Mouse (Mus musculus): Measurements from ENCODE around the gene Prss33. TPM values are rescaled to one million over a fixed set of nuclear protein-coding genes. Genes with fewer than 3 reads are reported as not detected.
"Not testable (repeated sequence)": the region's sequence is repeated elsewhere in the genome, so short reads cannot be mapped to it uniquely, and the experiment has no call there.

Gene Prss33
- not detected in 2 replicates for polyA plus RNA-seq (2015; fragmentation: Nextera tagmentation; extraction: Ambion mirVana)

GRCm38 (mm10) chr17:23836006-23836575, at the start of gene Prss33:
Prss33 (minus strand) TSS chr17:23836056.
- peak; percentile 49; the same call in 1 of the 2 replicates for ATAC-seq (ENCODE audit: low FRiP score, low read depth)
- Histone ChIP-seq H3K27ac (no peak within 1 kb of the TSS), H3K27me3 (peaks cover 29% of the 10 kb centered on the region), H3K9me3 (no peaks in the 10 kb centered on the region), H3K9ac (no peak within 1 kb of the TSS), H3K4me3 (no peak within 1 kb of the TSS), H3K36me3 (no peaks in the 10 kb centered on the region), H3K4me1 (no peaks in the 10 kb centered on the region), H3K4me2 (replicated peaks) (no peak within 1 kb of the TSS)
- WGBS = 72% methylated on average over 8 of the region's 8 CpGs

GRCm38 (mm10) chr17:23880576-23880975, 44.7 kb upstream of the Prss33 start, which contains the start of the genes Dcpp1 and Dcpp2:
Dcpp1 (plus strand) TSS chr17:23880876.
Dcpp2 (plus strand) TSS chr17:23880880.
- not testable (repeated sequence) for H3K27ac ChIP-seq; H3K4me2 ChIP-seq (replicated peaks); H3K27me3 ChIP-seq; H3K4me3 ChIP-seq; H3K9ac ChIP-seq; H3K9me3 ChIP-seq; H3K4me1 ChIP-seq; H3K36me3 ChIP-seq; ATAC-seq (ENCODE audit: low FRiP score, low read depth)
- WGBS = 88% methylated on average over 4 of the region's 4 CpGs

- no peak overlapping the region for H3K27ac ChIP-seq
- H3K9ac ChIP-seq = no peak overlapping the region
- no peak overlapping the region for H3K4me3 ChIP-seq
- WGBS = 82% methylated on average over 2 of the region's 2 CpGs
- no peaks in the 10 kb centered on the region for H3K4me1 ChIP-seq
- no peaks in the 10 kb centered on the region for H3K9me3 ChIP-seq
- ATAC-seq (ENCODE audit: low FRiP score, low read depth) = no peak
- no peaks in the 10 kb centered on the region for H3K27me3 ChIP-seq
- H3K36me3 ChIP-seq = no peaks in the 10 kb centered on the region
- H3K4me2 ChIP-seq (replicated peaks) = no peak overlapping the region
Observed at GRCm38 (mm10) chr17:23877166-23877565, 41.3 kb upstream of the Prss33 start.

GRCm38 (mm10) chr17:23876741-23877140, 40.9 kb upstream of the Prss33 start:
- no peaks in the 10 kb centered on the region for H3K27me3 ChIP-seq
- H3K36me3 ChIP-seq = no peaks in the 10 kb centered on the region
- no peak for ATAC-seq (ENCODE audit: low FRiP score, low read depth)
- no peak overlapping the region for H3K4me2 ChIP-seq (replicated peaks)
- 54% methylated on average over 3 of the region's 3 CpGs for WGBS
- H3K27ac ChIP-seq = no peak overlapping the region
- H3K4me1 ChIP-seq = no peaks in the 10 kb centered on the region
- no peak overlapping the region for H3K9ac ChIP-seq
- no peak overlapping the region for H3K4me3 ChIP-seq
- H3K9me3 ChIP-seq = no peaks in the 10 kb centered on the region

- Histone ChIP-seq H3K27me3 (no peaks in the 10 kb centered on the region), H3K4me3 (no peak overlapping the region), H3K36me3 (no peaks in the 10 kb centered on the region), H3K4me1 (no peaks in the 10 kb centered on the region), H3K9me3 (no peaks in the 10 kb centered on the region), H3K9ac (no peak overlapping the region), H3K4me2 (replicated peaks) (no peak overlapping the region), H3K27ac (no peak overlapping the region)
- 50% methylated on average over 8 of the region's 8 CpGs for WGBS
- no peak for ATAC-seq (ENCODE audit: low FRiP score, low read depth)
Observed at GRCm38 (mm10) chr17:23873884-23874856, 38.3 kb upstream of the Prss33 start.

- no peaks in the 10 kb centered on the region for H3K36me3 ChIP-seq
- no peak overlapping the region for H3K4me3 ChIP-seq
- no peaks in the 10 kb centered on the region for H3K4me1 ChIP-seq
- H3K9me3 ChIP-seq = peaks cover 5% of the 10 kb centered on the region; the same call in 1 of the 2 replicates
- H3K27ac ChIP-seq = no peak overlapping the region
- H3K27me3 ChIP-seq = no peaks in the 10 kb centered on the region
- no peak overlapping the region for H3K9ac ChIP-seq
- no peak overlapping the region for H3K4me2 ChIP-seq (replicated peaks)
- 85% methylated on average over 11 of the region's 11 CpGs for WGBS
- ATAC-seq (ENCODE audit: low FRiP score, low read depth) = no peak
Observed at GRCm38 (mm10) chr17:23868513-23868912, 32.7 kb upstream of the Prss33 start.

- WGBS = 85% methylated on average over 15 of the region's 15 CpGs
Observed at GRCm38 (mm10) chr17:23867756-23868155, 31.9 kb upstream of the Prss33 start, which contains the start of gene Prss21. Prss21 (plus strand) TSS chr17:23868056.

GRCm38 (mm10) chr17:23862926-23863325, 27.1 kb upstream of the Prss33 start:
- no peak overlapping the region for H3K4me2 ChIP-seq (replicated peaks)
- no peak overlapping the region for H3K9ac ChIP-seq
- ATAC-seq (ENCODE audit: low FRiP score, low read depth) = no peak
- no peak overlapping the region for H3K4me3 ChIP-seq
- peaks cover 5% of the 10 kb centered on the region; the same call in 1 of the 2 replicates for H3K9me3 ChIP-seq
- H3K4me1 ChIP-seq = no peaks in the 10 kb centered on the region
- H3K27me3 ChIP-seq = no peaks in the 10 kb centered on the region
- H3K27ac ChIP-seq = no peak overlapping the region
- 83% methylated on average over 4 of the region's 4 CpGs for WGBS
- H3K36me3 ChIP-seq = no peaks in the 10 kb centered on the region

More at GRCm38 (mm10) chr17:23867756-23868155, 31.9 kb upstream of the Prss33 start, which contains the start of gene Prss21:
- H3K9me3 ChIP-seq = peaks cover 5% of the 10 kb centered on the region; the same call in 1 of the 2 replicates
- H3K9ac ChIP-seq = no peak within 1 kb of the TSS
- no peaks in the 10 kb centered on the region for H3K27me3 ChIP-seq
- no peak for ATAC-seq (ENCODE audit: low FRiP score, low read depth)
- no peak within 1 kb of the TSS for H3K4me2 ChIP-seq (replicated peaks)
- no peaks in the 10 kb centered on the region for H3K36me3 ChIP-seq
- H3K4me3 ChIP-seq = no peak within 1 kb of the TSS
- no peak within 1 kb of the TSS for H3K27ac ChIP-seq
- no peaks in the 10 kb centered on the region for H3K4me1 ChIP-seq

- no peak overlapping the region for H3K27ac ChIP-seq
- H3K9ac ChIP-seq = no peak overlapping the region
- 79% methylated on average over 2 of the region's 2 CpGs for WGBS
- H3K9me3 ChIP-seq = no peaks in the 10 kb centered on the region
- H3K4me3 ChIP-seq = no peak overlapping the region
- H3K36me3 ChIP-seq = no peaks in the 10 kb centered on the region
- ATAC-seq (ENCODE audit: low FRiP score, low read depth) = no peak
- H3K27me3 ChIP-seq = no peaks in the 10 kb centered on the region
- H3K4me1 ChIP-seq = no peaks in the 10 kb centered on the region
- no peak overlapping the region for H3K4me2 ChIP-seq (replicated peaks)
Observed at GRCm38 (mm10) chr17:23857913-23858312, 22.1 kb upstream of the Prss33 start.

- no peak for ATAC-seq (ENCODE audit: low FRiP score, low read depth)
- H3K9ac ChIP-seq = no peak overlapping the region
- no peak overlapping the region for H3K4me2 ChIP-seq (replicated peaks)
- no peak overlapping the region for H3K4me3 ChIP-seq
- no peaks in the 10 kb centered on the region for H3K9me3 ChIP-seq
- H3K36me3 ChIP-seq = no peaks in the 10 kb centered on the region
- no peaks in the 10 kb centered on the region for H3K4me1 ChIP-seq
- 82% methylated on average over 6 of the region's 6 CpGs for WGBS
- no peak overlapping the region for H3K27ac ChIP-seq
- H3K27me3 ChIP-seq = no peaks in the 10 kb centered on the region
Observed at GRCm38 (mm10) chr17:23857193-23857592, 21.3 kb upstream of the Prss33 start.

- Histone ChIP-seq H3K4me1 (no peaks in the 10 kb centered on the region), H3K4me3 (no peak overlapping the region), H3K9me3 (no peaks in the 10 kb centered on the region), H3K4me2 (replicated peaks) (no peak overlapping the region), H3K27me3 (no peaks in the 10 kb centered on the region), H3K36me3 (no peaks in the 10 kb centered on the region), H3K27ac (no peak overlapping the region), H3K9ac (no peak overlapping the region)
- ATAC-seq (ENCODE audit: low FRiP score, low read depth) = no peak
- 84% methylated on average over 10 of the region's 10 CpGs for WGBS
Observed at GRCm38 (mm10) chr17:23854229-23854765, 18.4 kb upstream of the Prss33 start.

- H3K36me3 ChIP-seq = no peaks in the 10 kb centered on the region
- H3K27me3 ChIP-seq = no peaks in the 10 kb centered on the region
- H3K4me2 ChIP-seq (replicated peaks) = no peak overlapping the region
- H3K4me3 ChIP-seq = no peak overlapping the region
- no peaks in the 10 kb centered on the region for H3K9me3 ChIP-seq
- H3K27ac ChIP-seq = no peak overlapping the region
- H3K9ac ChIP-seq = no peak overlapping the region
- H3K4me1 ChIP-seq = no peaks in the 10 kb centered on the region
- WGBS = 38% methylated on average over 5 of the region's 5 CpGs
- ATAC-seq (ENCODE audit: low FRiP score, low read depth) = no peak
Observed at GRCm38 (mm10) chr17:23853292-23853691, 17.4 kb upstream of the Prss33 start.

Measured in limb, embryonic 13.5 days (tissue).